Mouse (Mus musculus) intestine, embryonic 16.5 days (tissue): ENCODE measurements at regions not wholly inside any gene's neighbourhood (a gene's known extent, or its start where the extent isn't known, plus 50 kb on each side); places are given as distances from the start of the nearest gene placed in this dataset.
A peak's percentile ranks its signal among the peaks of the same experiment; 100 is the strongest.

Source experiments
- ATAC-seq: fragments of 200-750 bp; cut with Nextera tagmentation; 2 replicates; pipeline ENCODE4 v1.8.0; 2017; ENCODE audit warnings: moderate TSS enrichment, moderate library complexity
- H3K27ac ChIP-seq: fragments of 300-500 bp; sonication (generic); 2 replicates; pipeline ENCODE4 v1.5.1; 2014; ENCODE audit warnings: mild to moderate bottlenecking, low read length
- H3K27me3 ChIP-seq: fragments of 300-500 bp; sonication (generic); replicated peaks from 2 replicates; pipeline ENCODE4 v1.6.1; 2014; ENCODE audit warnings: low read length, control low read depth, mixed read lengths; ENCODE audit not compliant: control insufficient read depth, insufficient read depth
- H3K36me3 ChIP-seq: fragments of 300-500 bp; sonication (generic); 2 replicates; pipeline ENCODE4 v1.6.1; 2014; ENCODE audit warnings: low read length, control low read depth; ENCODE audit not compliant: control insufficient read depth, insufficient read depth
- H3K4me1 ChIP-seq: fragments of 300-500 bp; sonication (generic); 2 replicates; pipeline ENCODE4 v1.6.1; 2014; ENCODE audit warnings: low read length, control low read depth, mixed read lengths; ENCODE audit not compliant: control insufficient read depth, insufficient read depth
- H3K4me2 ChIP-seq: fragments of 300-500 bp; sonication (generic); 2 replicates; pipeline ENCODE4 v1.6.1; 2014; ENCODE audit warnings: low read depth, low read length, control low read depth
- H3K4me3 ChIP-seq: fragments of 300-500 bp; sonication (generic); 2 replicates; pipeline ENCODE4 v1.5.1; 2014; ENCODE audit warnings: mild to moderate bottlenecking, low read length
- H3K9ac ChIP-seq: fragments of 300-500 bp; sonication (generic); 2 replicates; pipeline ENCODE4 v1.6.1; 2014; ENCODE audit warnings: low read depth, low read length
- H3K9me3 ChIP-seq: fragments of 300-500 bp; sonication (generic); 2 replicates; pipeline ENCODE4 v1.6.1; 2016; ENCODE audit warnings: low read length, control low read depth; ENCODE audit not compliant: control insufficient read depth
- WGBS: fragments of 180-500 bp; shearing (Covaris S2); extraction: QIAGEN DNeasy Blood & Tissue Kit; methylation state at CpG from one replicate; pipeline ENCODE4 v1.1.7; 2014; 5-methylcytosine and 5-hydroxymethylcytosine counted together

DNA sequence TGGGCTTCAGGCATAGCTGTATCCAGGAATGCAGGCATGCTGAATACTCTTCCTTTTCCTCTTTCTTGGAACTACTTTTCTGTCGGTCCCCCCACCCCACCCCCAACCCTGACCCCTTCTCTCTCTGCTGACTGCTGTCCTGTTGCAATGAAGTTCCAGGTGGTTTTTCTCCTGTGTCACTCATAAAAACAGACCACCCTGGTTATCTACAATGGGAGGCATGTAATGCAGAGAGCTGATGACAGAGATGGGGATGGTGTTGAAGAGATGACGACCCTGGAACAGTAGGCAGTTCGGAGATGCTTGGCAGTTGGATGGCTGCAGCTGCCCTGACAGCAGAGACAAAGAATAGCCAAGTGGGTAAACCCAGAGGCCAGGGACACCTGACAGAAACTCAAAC, 195.5 kb downstream of the Rybp start:
- no peak overlapping the region for H3K4me2 ChIP-seq
- H3K9me3 ChIP-seq = no peaks in the 10 kb centered on the region
- no peaks in the 10 kb centered on the region for H3K27me3 ChIP-seq
- no peak overlapping the region for H3K9ac ChIP-seq
- H3K4me3 ChIP-seq = no peak overlapping the region
- no peak for ATAC-seq
- H3K36me3 ChIP-seq = no peaks in the 10 kb centered on the region
- peaks cover 7% of the 10 kb centered on the region for H3K4me1 ChIP-seq
- H3K27ac ChIP-seq = no peak overlapping the region
- WGBS = 64% methylated on average over 3 of the region's 3 CpGs

DNA sequence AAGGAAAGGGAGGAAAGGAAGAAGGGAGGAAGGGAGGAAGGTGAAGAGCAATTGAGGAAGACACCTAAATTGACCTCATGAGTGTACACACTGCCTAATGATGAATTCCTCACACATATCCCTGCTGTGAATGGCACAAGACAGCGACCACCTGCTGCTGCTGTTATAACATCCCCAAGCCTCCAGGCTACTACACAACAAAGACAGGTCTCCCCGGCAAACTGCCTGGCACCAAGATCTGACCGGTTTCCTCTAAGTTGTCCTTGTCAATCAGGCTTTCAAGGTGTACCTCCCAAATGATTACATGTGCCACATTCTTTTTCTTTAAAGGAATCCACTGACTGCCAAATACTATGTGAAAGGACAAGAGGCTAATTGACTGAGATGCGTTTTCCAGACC, 198.7 kb downstream of the Rybp start:
- ATAC-seq = no peak
- 60% methylated on average over 4 of the region's 4 CpGs for WGBS
- H3K36me3 ChIP-seq = no peaks in the 10 kb centered on the region
- peaks cover 3% of the 10 kb centered on the region; the same call in 1 of the 2 replicates for H3K4me1 ChIP-seq
- peaks cover 6% of the 10 kb centered on the region; the same call in 1 of the 2 replicates for H3K9me3 ChIP-seq
- H3K27me3 ChIP-seq = no peaks in the 10 kb centered on the region
- H3K4me2 ChIP-seq = no peak overlapping the region
- H3K9ac ChIP-seq = no peak overlapping the region
- no peak overlapping the region for H3K4me3 ChIP-seq
- no peak overlapping the region for H3K27ac ChIP-seq

DNA sequence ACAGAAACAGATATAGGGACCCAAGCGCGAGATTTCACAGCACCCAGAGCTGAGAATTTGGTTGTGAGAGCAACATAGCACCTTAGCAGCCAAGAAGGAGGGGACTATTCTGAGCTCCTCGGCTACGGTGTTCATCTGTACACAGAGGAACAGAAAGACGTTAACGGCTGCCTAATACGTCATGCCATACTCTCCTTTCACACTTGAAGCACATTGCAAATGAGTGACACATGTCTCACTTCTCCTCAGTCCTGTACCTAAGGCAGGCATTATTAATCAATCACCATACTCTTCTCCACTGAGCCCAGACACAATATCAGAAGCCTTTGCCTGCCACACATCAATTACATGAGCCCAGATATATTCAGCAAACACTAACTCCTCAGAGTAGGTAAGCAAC, 200.5 kb downstream of the Rybp start:
- ATAC-seq = no peak
- H3K9ac ChIP-seq = no peak overlapping the region
- no peak overlapping the region for H3K4me2 ChIP-seq
- peaks cover 6% of the 10 kb centered on the region; the same call in 1 of the 2 replicates for H3K9me3 ChIP-seq
- WGBS = 82% methylated on average over 7 of the region's 7 CpGs
- H3K36me3 ChIP-seq = no peaks in the 10 kb centered on the region
- H3K27me3 ChIP-seq = no peaks in the 10 kb centered on the region
- H3K4me1 ChIP-seq = no peaks in the 10 kb centered on the region
- H3K27ac ChIP-seq = no peak overlapping the region
- H3K4me3 ChIP-seq = no peak overlapping the region

DNA sequence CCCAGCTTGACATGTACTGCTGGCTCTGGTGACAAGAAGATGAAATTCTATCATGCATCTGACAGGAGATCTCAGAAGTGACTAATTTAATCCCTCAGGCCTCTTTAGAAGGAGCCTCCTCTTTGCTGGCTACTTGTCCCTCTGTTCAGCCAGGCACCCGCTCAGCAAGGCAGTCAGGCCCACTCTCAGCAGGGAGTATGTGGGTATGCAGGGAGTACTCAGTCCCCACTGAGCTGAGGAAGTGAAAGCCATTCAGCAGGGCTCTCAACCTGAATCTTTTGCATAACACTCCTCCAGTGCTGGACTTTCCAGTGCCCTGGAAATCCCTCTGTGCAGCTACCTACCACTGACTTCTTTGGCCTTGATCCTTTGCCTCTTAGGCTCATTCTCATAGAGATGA, 201.3 kb downstream of the Rybp start:
- Histone ChIP-seq H3K36me3 (no peaks in the 10 kb centered on the region), H3K4me2 (no peak overlapping the region), H3K4me3 (no peak overlapping the region), H3K4me1 (no peaks in the 10 kb centered on the region), H3K9me3 (peaks cover 6% of the 10 kb centered on the region; the same call in 1 of the 2 replicates), H3K27ac (no peak overlapping the region), H3K27me3 (no peaks in the 10 kb centered on the region), H3K9ac (no peak overlapping the region)
- no peak for ATAC-seq
- 71% methylated on average over 1 of the region's 1 CpGs for WGBS

DNA sequence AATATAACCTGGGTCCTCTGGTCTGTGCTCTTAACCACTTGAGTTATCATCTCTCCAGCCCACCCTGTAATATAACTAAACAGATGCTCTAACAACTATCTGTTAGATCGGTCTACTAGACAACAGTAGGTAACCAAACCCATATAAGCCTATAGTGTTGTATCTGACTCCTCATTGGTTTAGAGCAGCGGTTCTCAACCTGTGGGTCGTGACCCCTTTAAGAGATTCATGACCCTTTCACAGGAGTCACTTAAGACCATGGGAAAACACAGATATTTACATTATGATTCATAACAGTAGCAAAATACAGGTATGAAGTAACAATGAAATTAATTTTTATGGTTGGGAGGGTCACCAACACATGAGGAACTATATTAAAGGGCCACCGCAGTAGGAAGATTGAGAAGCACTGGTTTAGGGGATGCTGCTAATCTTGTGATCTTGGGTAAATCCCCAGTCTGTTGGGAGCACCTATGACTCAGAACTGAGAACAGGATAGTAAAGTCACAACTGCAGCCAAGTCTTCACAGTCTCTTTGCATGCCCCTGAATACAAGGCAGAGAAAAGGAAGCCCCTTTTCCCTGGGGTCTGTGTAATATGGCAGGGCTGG, 203.3 kb downstream of the Rybp start:
- H3K9me3 ChIP-seq = peaks cover 6% of the 10 kb centered on the region; the same call in 1 of the 2 replicates
- no peak overlapping the region for H3K4me3 ChIP-seq
- H3K27ac ChIP-seq = no peak overlapping the region
- no peaks in the 10 kb centered on the region for H3K4me1 ChIP-seq
- ATAC-seq = no peak
- 93% methylated on average over 4 of the region's 4 CpGs for WGBS
- H3K9ac ChIP-seq = no peak overlapping the region
- H3K4me2 ChIP-seq = no peak overlapping the region
- no peaks in the 10 kb centered on the region for H3K27me3 ChIP-seq
- no peaks in the 10 kb centered on the region for H3K36me3 ChIP-seq

DNA sequence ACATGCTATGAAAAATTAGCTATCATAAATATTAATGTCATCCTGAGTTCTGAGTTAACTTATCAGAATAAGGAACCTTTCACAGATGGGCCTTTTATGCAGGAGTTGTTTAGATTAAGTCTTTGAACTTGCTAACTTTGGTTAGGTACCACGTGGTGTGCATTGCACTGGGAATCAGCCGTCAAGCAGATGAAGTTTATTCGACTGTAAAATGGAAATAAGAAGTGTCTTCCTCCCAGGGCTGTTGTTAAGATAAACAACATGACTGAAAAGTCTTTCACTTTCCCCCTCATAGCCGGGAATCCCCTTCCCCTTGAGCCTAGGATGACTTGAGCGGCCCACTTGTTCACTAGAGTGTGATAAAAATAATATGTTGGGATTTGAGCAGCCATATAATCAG, 204.2 kb downstream of the Rybp start:
- H3K4me2 ChIP-seq = no peak overlapping the region
- no peak for ATAC-seq
- H3K27me3 ChIP-seq = no peaks in the 10 kb centered on the region
- no peaks in the 10 kb centered on the region for H3K4me1 ChIP-seq
- no peak overlapping the region for H3K27ac ChIP-seq
- WGBS = 47% methylated on average over 5 of the region's 5 CpGs
- H3K36me3 ChIP-seq = no peaks in the 10 kb centered on the region
- H3K9ac ChIP-seq = no peak overlapping the region
- no peak overlapping the region for H3K4me3 ChIP-seq
- H3K9me3 ChIP-seq = peaks cover 6% of the 10 kb centered on the region; the same call in 1 of the 2 replicates

DNA sequence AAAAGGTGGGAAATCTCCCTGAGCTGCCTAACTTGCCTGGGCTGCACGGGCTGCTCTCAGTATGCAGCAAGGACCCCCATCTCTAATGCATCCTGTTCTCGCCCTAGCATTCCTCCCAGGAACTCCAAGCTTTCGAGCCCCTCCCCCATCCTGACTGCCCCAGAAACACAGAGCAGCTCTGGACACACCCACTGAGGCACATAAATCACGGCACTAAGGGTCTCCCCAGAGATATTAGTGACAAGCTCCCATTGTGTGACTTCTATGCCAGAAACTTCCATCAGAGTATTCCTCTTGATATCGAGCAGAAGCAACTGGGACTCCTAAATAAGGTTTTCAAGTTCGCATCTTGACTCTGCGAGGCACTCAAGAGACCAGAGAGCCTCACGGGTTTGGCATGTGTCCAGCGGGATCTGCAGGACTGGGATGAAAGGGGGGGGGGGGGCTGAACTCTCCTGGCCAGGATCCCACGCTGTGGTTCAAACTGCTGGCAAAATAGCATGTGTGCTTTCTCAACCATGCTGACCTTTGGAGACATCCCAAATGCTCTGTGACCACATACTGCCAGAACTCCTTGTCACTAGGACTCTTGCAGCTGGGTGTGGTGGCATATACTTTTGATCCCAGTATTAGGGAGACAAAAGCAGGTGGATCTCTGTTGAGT, 212.5 kb downstream of the Rybp start:
- Histone ChIP-seq H3K27ac (no peak overlapping the region), H3K4me2 (no peak overlapping the region), H3K4me1 (peaks cover 5% of the 10 kb centered on the region), H3K9ac (no peak overlapping the region), H3K4me3 (no peak overlapping the region), H3K27me3 (no peaks in the 10 kb centered on the region), H3K9me3 (no peaks in the 10 kb centered on the region), H3K36me3 (no peaks in the 10 kb centered on the region)
- 11% methylated on average over 10 of the region's 10 CpGs for WGBS
- peak; percentile 73 for ATAC-seq

DNA sequence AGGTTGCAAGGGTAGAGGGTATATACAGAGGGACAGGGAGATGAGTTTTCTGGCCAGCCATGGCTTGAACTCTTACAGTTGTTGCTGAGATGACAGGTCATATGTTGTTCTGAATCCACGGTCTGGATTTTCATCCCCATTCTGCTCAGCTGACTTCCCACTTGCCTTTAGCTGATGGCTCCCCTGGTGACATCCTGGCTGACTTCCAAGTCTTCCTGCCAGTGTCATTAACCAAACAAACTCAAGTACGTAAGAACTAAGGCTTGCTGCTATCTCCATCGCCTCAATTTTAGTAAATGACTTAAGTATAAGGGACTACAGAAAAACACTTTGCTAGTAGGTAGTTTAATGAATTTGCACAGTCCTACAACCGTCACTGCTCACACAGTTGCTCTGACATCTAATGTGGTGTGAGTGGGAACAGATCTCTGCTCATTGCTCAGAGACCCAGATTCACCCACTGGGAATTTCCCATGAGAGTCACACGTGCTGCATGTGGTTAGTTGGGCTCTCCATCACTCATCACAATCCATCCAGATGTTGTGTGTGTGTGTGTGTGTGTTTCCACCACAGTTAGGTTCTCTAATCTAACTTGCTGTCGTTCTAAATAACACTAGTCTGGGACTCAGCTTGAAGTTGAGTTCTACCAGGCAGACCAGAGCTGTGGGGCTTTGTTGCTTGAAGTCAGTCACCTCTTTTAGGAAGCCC, 214.9 kb downstream of the Rybp start:
- Histone ChIP-seq H3K4me1 (peaks cover 5% of the 10 kb centered on the region), H3K4me2 (no peak overlapping the region), H3K4me3 (no peak overlapping the region), H3K9me3 (no peaks in the 10 kb centered on the region), H3K36me3 (no peaks in the 10 kb centered on the region), H3K27me3 (no peaks in the 10 kb centered on the region), H3K27ac (no peak overlapping the region), H3K9ac (no peak overlapping the region)
- 44% methylated on average over 6 of the region's 6 CpGs for WGBS
- no peak for ATAC-seq

DNA sequence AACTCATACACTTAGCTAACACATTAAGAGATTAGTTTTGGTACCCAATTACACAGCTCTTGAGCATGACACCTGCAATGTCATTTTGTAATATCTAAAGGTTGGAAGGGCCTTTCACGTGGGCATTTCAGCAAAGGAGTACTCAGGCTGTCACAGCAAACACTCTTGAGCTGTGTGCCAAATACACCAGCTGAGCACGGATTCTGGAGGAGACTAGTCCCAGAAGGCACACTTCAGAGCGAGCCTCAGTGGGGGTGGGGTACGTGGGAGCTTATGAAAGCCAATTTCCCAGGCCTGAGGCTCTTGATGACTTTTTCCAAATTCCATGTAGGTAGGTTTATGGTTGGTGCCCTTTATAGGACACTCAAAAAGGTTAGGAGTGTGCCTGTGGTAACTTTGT, 218.1 kb downstream of the Rybp start:
- Histone ChIP-seq H3K27me3 (no peaks in the 10 kb centered on the region), H3K4me3 (no peak overlapping the region), H3K36me3 (no peaks in the 10 kb centered on the region), H3K9me3 (no peaks in the 10 kb centered on the region), H3K9ac (no peak overlapping the region), H3K27ac (no peak overlapping the region), H3K4me1 (no peaks in the 10 kb centered on the region), H3K4me2 (no peak overlapping the region)
- WGBS = 81% methylated on average over 4 of the region's 4 CpGs
- no peak for ATAC-seq
